Mouse (Mus musculus) cortical plate, adult 2 months (tissue): Measurements from ENCODE around the gene Krt78.

Experiments
- CTCF ChIP-seq: fragments of 200-500 bp; IDR thresholded peaks from 2 replicates; pipeline ENCODE4 v1.5.1; 2011; ENCODE audit warnings: mild to moderate bottlenecking, control low read depth, low read length; ENCODE audit not compliant: insufficient read depth; ENCODE audit errors: extremely low read depth
- POLR2A ChIP-seq: fragments of 200-500 bp; IDR thresholded peaks from 2 replicates; pipeline ENCODE4 v1.6.1; 2011; ENCODE audit warnings: mild to moderate bottlenecking, low read length, control low read depth; ENCODE audit not compliant: insufficient read depth; ENCODE audit errors: extremely low read depth

GRCm38 (mm10) chr15:101922296-101922695 is 31.8 kb downstream of the Krt78 start:
- TF ChIP-seq POLR2A = no peak
- TF ChIP-seq CTCF = no peak
